Mouse (Mus musculus): ENCODE data around the gene Ctdsp1.

- TF ChIP-seq CTCF (IDR thresholded peaks at IDR 0.05; ENCODE audit: low read depth) (0 out of 2 replicates have a peak, but pooled peaks have one; percentile 4), EP300 (IDR thresholded peaks at IDR 0.05; ENCODE audit: low read depth) (no peak)
Observed at GRCm38 (mm10) chr1:74393010-74393409, 1.7 kb downstream of the Ctdsp1 start.

Data from liver, embryonic 14.5 days (tissue).